26 mouse cellular contexts compared by ENCODE assay signal in the genomic region with DNA sequence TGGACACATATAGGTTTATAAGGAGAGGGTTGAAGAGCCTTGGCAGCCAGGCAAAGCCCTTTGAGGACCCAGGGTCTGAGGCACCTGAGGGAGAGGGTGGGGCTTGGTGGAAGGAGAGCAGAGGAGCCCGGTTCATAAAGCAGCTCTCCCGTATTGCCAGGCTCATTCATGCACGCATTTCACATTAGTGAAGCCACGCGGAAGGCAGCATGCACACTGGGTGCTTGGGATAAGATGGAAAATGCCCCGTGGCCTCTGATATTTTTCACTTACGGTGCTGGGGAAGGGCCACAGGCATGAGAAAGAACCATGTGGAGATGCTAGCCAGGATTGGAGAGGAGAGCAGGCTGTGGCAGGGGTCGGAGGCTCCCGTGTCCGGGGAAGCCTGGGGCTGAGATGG. TPM values are rescaled to one million over a fixed set of nuclear protein-coding genes. Genes with fewer than 3 reads are reported as not detected.
DNase-seq lines count a peak whose midpoint lies in the region; ATAC-seq and TF ChIP-seq lines count a peak whose summit lies in the region.
"Had no signal": no experiment of that assay in that cellular context is flagged by ENCODE, and none has a peak within 500 bp of the region (broad histone marks: within the 10 kb centered on the region; RNA-seq: fewer than 3 reads in every experiment).

No protein-coding gene starts in this region.

- ATAC-seq in hindbrain, embryonic 13.5 days (ENCODE audit: low FRiP score), result no peak
- no peak for ATAC-seq in hindbrain, embryonic 14.5 days (ENCODE audit: low FRiP score)
- ATAC-seq: forebrain, embryonic 14.5 days; Patski had no signal

- H3K36me3 ChIP-seq in hindbrain, embryonic 13.5 days, result no peaks in the 10 kb centered on the region
- H3K36me3 ChIP-seq in hindbrain, embryonic 14.5 days (replicated peaks; ENCODE audit: control insufficient read depth, insufficient read depth), result no peaks in the 10 kb centered on the region
- no peaks in the 10 kb centered on the region for H3K36me3 ChIP-seq in limb, embryonic 10.5 days
- H3K36me3 ChIP-seq: heart, embryonic 12.5 days; heart, embryonic 15.5 days; hindbrain, embryonic 10.5 days; hindbrain, embryonic 15.5 days had no signal

- H3K4me1 ChIP-seq in hindbrain, embryonic 13.5 days (replicated peaks), result 0 out of 2 replicates have a peak, but pooled peaks cover 9% of the 10 kb centered on the region
- H3K4me1 ChIP-seq in hindbrain, embryonic 14.5 days (replicated peaks; ENCODE audit: control insufficient read depth, insufficient read depth, low read length), result no peaks in the 10 kb centered on the region
- H3K4me1 ChIP-seq in limb, embryonic 10.5 days, result peaks cover 26% of the 10 kb centered on the region
- H3K4me1 ChIP-seq: heart, embryonic 12.5 days; heart, embryonic 15.5 days had no signal

- 0 out of 2 replicates have a peak overlapping the region, but pooled peaks have one; percentile 13 for H3K9ac ChIP-seq in hindbrain, embryonic 13.5 days
- H3K9ac ChIP-seq in hindbrain, embryonic 14.5 days, result no peak overlapping the region
- H3K9ac ChIP-seq: heart, embryonic 12.5 days; heart, embryonic 15.5 days; hindbrain, embryonic 15.5 days had no signal

- WGBS in hindbrain, embryonic 13.5 days, result 61% methylated on average over 10 of the region's 10 CpGs
- 56% methylated on average over 10 of the region's 10 CpGs for WGBS in hindbrain, embryonic 14.5 days
- 89% methylated on average over 10 of the region's 10 CpGs for WGBS in limb, embryonic 10.5 days

- no peaks in the 10 kb centered on the region for H3K9me3 ChIP-seq in hindbrain, embryonic 13.5 days
- H3K9me3 ChIP-seq in hindbrain, embryonic 14.5 days (ENCODE audit: control insufficient read depth, low read length), result no peaks in the 10 kb centered on the region
- no peaks in the 10 kb centered on the region for H3K9me3 ChIP-seq in limb, embryonic 10.5 days (replicated peaks)
- H3K9me3 ChIP-seq: heart, embryonic 12.5 days; heart, embryonic 15.5 days; hindbrain, embryonic 10.5 days; hindbrain, embryonic 15.5 days had no signal

- H3K27ac ChIP-seq in hindbrain, embryonic 13.5 days, result no peak overlapping the region
- no peak overlapping the region for H3K27ac ChIP-seq in hindbrain, embryonic 14.5 days
- H3K27ac ChIP-seq in limb, embryonic 10.5 days, result peak overlapping the region; percentile 25; the same call in 1 of the 2 replicates
- H3K27ac ChIP-seq in layer of hippocampus, adult 2 months, result no peak overlapping the region
- H3K27ac ChIP-seq: heart, embryonic 15.5 days; hindbrain, embryonic 10.5 days; hindbrain, embryonic 15.5 days had no signal

- peak; percentile 49 for DNase-seq in cerebellum, postnatal 10 days
- DNase-seq in cerebellum, adult 9-10 months, result no peak
- DNase-seq in hindbrain, embryonic 14.5 days (ENCODE audit: low spot score), result no peak
- no peak for DNase-seq in limb, embryonic 10.5 days (ENCODE audit: low spot score)
- no peak for DNase-seq in frontal cortex, adult 2 months (ENCODE audit: extremely low spot score in 1 of 2, low spot score in 1 of 2)
- DNase-seq in layer of hippocampus, adult 2 months (ENCODE audit: low spot score in 2 of 2), result no peak
- DNase-seq: adrenal gland, postnatal 10 days; adrenal gland, postnatal 36 days; cerebellum, adult 11 months; cerebellum, adult 2 months; gastrocnemius, postnatal 14 days; heart, adult 18-20 months; heart, postnatal 10 days; heart, postnatal 36 days had no signal

- TF ChIP-seq CTCF in layer of hippocampus, adult 2 months (conservative IDR thresholded peaks at IDR 0.05), result no peak

- no peak overlapping the region for H3K4me3 ChIP-seq in hindbrain, embryonic 13.5 days
- no peak overlapping the region for H3K4me3 ChIP-seq in hindbrain, embryonic 14.5 days (replicated peaks; ENCODE audit: low read length)
- H3K4me3 ChIP-seq in limb, embryonic 10.5 days, result no peak overlapping the region
- no peak overlapping the region for H3K4me3 ChIP-seq in layer of hippocampus, adult 2 months
- H3K4me3 ChIP-seq: heart, embryonic 12.5 days; heart, embryonic 15.5 days; hindbrain, embryonic 10.5 days; hindbrain, embryonic 15.5 days had no signal

- no peak overlapping the region for H3K4me2 ChIP-seq in hindbrain, embryonic 13.5 days
- no peak overlapping the region for H3K4me2 ChIP-seq in hindbrain, embryonic 14.5 days (replicated peaks)
- H3K4me2 ChIP-seq: heart, embryonic 12.5 days; heart, embryonic 15.5 days; hindbrain, embryonic 15.5 days had no signal

- H3K27me3 ChIP-seq in hindbrain, embryonic 13.5 days, result peaks cover 25% of the 10 kb centered on the region; the same call in 1 of the 2 replicates
- H3K27me3 ChIP-seq in hindbrain, embryonic 14.5 days (ENCODE audit: control insufficient read depth, insufficient read depth, low read length), result no peaks in the 10 kb centered on the region
- peaks cover 15% of the 10 kb centered on the region; the same call in 1 of the 2 replicates for H3K27me3 ChIP-seq in limb, embryonic 10.5 days (ENCODE audit: low read depth, poor library complexity, severe bottlenecking)
- H3K27me3 ChIP-seq: hindbrain, embryonic 15.5 days had no signal

RNA-seq across cellular contexts. Expression of a gene that starts 13.0 kb away (rescaled TPM):
- 0.71 and 1.9 TPM in 2 replicates for polyA plus RNA-seq in hindbrain, embryonic 13.5 days (2015; fragmentation: Nextera tagmentation; extraction: Ambion mirVana)
- polyA plus RNA-seq in hindbrain, embryonic 14.5 days (2014; fragmentation: Nextera tagmentation; extraction: Ambion mirVana), result 0.43 TPM in 1 of 2 replicates, not detected in the other
- polyA plus RNA-seq in limb, embryonic 10.5 days (2016; fragmentation: Nextera tagmentation; extraction: Ambion mirVana), result 0.23 TPM in 1 of 2 replicates, not detected in the other
- polyA plus RNA-seq in frontal cortex, adult 2 months (2012; rRNA removed), result 0.65 and 0.82 TPM in 2 replicates
- under 1 TPM; 0.41 to 0.64 TPM for total RNA-seq in layer of hippocampus, adult 2 months (2021)
- total RNA-seq: adrenal gland, adult 18-20 months; adrenal gland, postnatal 10 days; adrenal gland, postnatal 36 days; gastrocnemius, adult 18-20 months; gastrocnemius, postnatal 14 days; heart, adult 18-20 months; heart, postnatal 10 days; heart, postnatal 36 days had no signal
- polyA plus RNA-seq: forebrain, embryonic 11.5 days; gonadal fat pad, adult 2 months; hindbrain, embryonic 10.5 days; intestine, embryonic 14.5 days; Patski had no signal

RNA-seq across cellular contexts. Expression of a gene that starts 44.2 kb away (rescaled TPM):
- 29.4 and 31.4 TPM in 2 replicates for polyA plus RNA-seq in hindbrain, embryonic 13.5 days (2015; fragmentation: Nextera tagmentation; extraction: Ambion mirVana)
- 35.2 and 37.4 TPM in 2 replicates for polyA plus RNA-seq in hindbrain, embryonic 14.5 days (2014; fragmentation: Nextera tagmentation; extraction: Ambion mirVana)
- 10.5 and 15.4 TPM in 2 replicates for polyA plus RNA-seq in limb, embryonic 10.5 days (2016; fragmentation: Nextera tagmentation; extraction: Ambion mirVana)
- polyA plus RNA-seq in frontal cortex, adult 2 months (2012; rRNA removed), result 45.3 and 63.2 TPM in 2 replicates
- 10 to 100 TPM; 33.9 to 34.0 TPM for total RNA-seq in layer of hippocampus, adult 2 months (2021)
- polyA plus RNA-seq: Patski had no signal

Comparison
In these comparisons a context has a peak if more than half of its experiments do, and no peak if none do; other contexts are left out.
1. DNase-seq: peak in cerebellum, postnatal 10 days (2 of 2); none in cerebellum, adult 9-10 months (single experiment), hindbrain, embryonic 14.5 days (single experiment), limb, embryonic 10.5 days (single experiment), frontal cortex, adult 2 months (0 of 2) and layer of hippocampus, adult 2 months (0 of 2).